Mouse (Mus musculus) midbrain, embryonic 16.5 days (tissue): ENCODE data around the gene Aym1. TPM values are rescaled to one million over a fixed set of nuclear protein-coding genes. Genes with fewer than 3 reads are reported as not detected.
A peak's percentile ranks its signal among the peaks of the same experiment; 100 is the strongest.

Experiments used
- ATAC-seq: fragments of 200-750 bp; cut with Nextera tagmentation; 2 replicates; pipeline ENCODE4 v1.8.0; 2017; ENCODE audit warnings: moderate TSS enrichment
- H3K27ac ChIP-seq: fragments of 300-500 bp; sonication (generic); 2 replicates; pipeline ENCODE4 v1.5.1; 2014; ENCODE audit warnings: mild to moderate bottlenecking, low read length, mixed read lengths
- H3K27me3 ChIP-seq: fragments of 300-500 bp; sonication (generic); 2 replicates; pipeline ENCODE4 v1.6.1; 2014; ENCODE audit warnings: low read depth, low read length, mixed read lengths; ENCODE audit not compliant: control insufficient read depth, insufficient read depth
- H3K36me3 ChIP-seq: fragments of 300-500 bp; sonication (generic); 2 replicates; pipeline ENCODE4 v1.6.1; 2014; ENCODE audit warnings: mild to moderate bottlenecking, low read length, moderate library complexity, mixed read lengths; ENCODE audit not compliant: control insufficient read depth, insufficient read depth
- H3K4me1 ChIP-seq: fragments of 300-500 bp; sonication (generic); 2 replicates; pipeline ENCODE4 v1.6.1; 2014; ENCODE audit warnings: mild to moderate bottlenecking, low read length, mixed read lengths; ENCODE audit not compliant: control insufficient read depth, insufficient read depth
- H3K4me2 ChIP-seq: fragments of 300-500 bp; sonication (generic); 2 replicates; pipeline ENCODE4 v1.6.1; 2014; ENCODE audit warnings: mild to moderate bottlenecking, low read length, mixed read lengths
- H3K4me3 ChIP-seq: fragments of 300-500 bp; sonication (generic); 2 replicates; pipeline ENCODE4 v1.5.1; 2014; ENCODE audit warnings: low read depth, mild to moderate bottlenecking, low read length, moderate library complexity, mixed read lengths
- H3K9ac ChIP-seq: fragments of 300-500 bp; sonication (generic); 2 replicates; pipeline ENCODE4 v1.6.1; 2014; ENCODE audit warnings: low read depth, low read length, mixed read lengths
- H3K9me3 ChIP-seq: fragments of 300-500 bp; sonication (generic); replicated peaks from 2 replicates; pipeline ENCODE4 v1.6.1; 2014; ENCODE audit warnings: mild to moderate bottlenecking, low read length, mixed read lengths; ENCODE audit not compliant: control insufficient read depth, poor library complexity, severe bottlenecking
- WGBS: fragments of 180-500 bp; shearing (Covaris S2); extraction: QIAGEN DNeasy Blood & Tissue Kit; methylation state at CpG from one replicate; pipeline ENCODE4 v1.1.7; 2014; 5-methylcytosine and 5-hydroxymethylcytosine counted together
- polyA plus RNA-seq: library from polyadenylated mRNA; unstranded; fragments of >200 nt; fragmentation: Nextera tagmentation; extraction: Ambion mirVana; gene quantifications from 2 replicates; pipeline ENCODE4 v1.2.1, GENCODE M21; 2015

Aym1 gene
- polyA plus RNA-seq = not detected in 2 replicates

- Histone ChIP-seq H3K27ac (no peak within 1 kb of the TSS), H3K27me3 (peaks cover 3% of the 10 kb centered on the region), H3K9me3 (no peaks in the 10 kb centered on the region), H3K4me1 (peaks cover 9% of the 10 kb centered on the region), H3K36me3 (no peaks in the 10 kb centered on the region), H3K4me3 (no peak within 1 kb of the TSS), H3K9ac (no peak within 1 kb of the TSS), H3K4me2 (no peak within 1 kb of the TSS)
- 0 out of 2 replicates have a peak, but pooled peaks have one; percentile 13 for ATAC-seq
- 30% methylated on average over 3 of the region's 6 CpGs for WGBS
These were observed at the start of gene Aym1 for GRCm38 (mm10) chr5:113357186-113357585. Gene Aym1 (plus strand): TSS chr5:113357294.

- ATAC-seq = no peak
- peak overlapping the region; percentile 94 for H3K9ac ChIP-seq
- no peaks in the 10 kb centered on the region for H3K9me3 ChIP-seq
- peaks cover 45% of the 10 kb centered on the region for H3K4me1 ChIP-seq
- 47% methylated on average over 22 of the region's 22 CpGs for WGBS
- peak overlapping the region; percentile 95 for H3K27ac ChIP-seq
- H3K4me2 ChIP-seq = peak overlapping the region; percentile 82
- H3K4me3 ChIP-seq = peak overlapping the region; percentile 84
- H3K27me3 ChIP-seq = no peaks in the 10 kb centered on the region
- H3K36me3 ChIP-seq = no peaks in the 10 kb centered on the region
These were observed 47.4 kb upstream of the Aym1 start for GRCm38 (mm10) chr5:113309491-113310376.

- H3K9me3 ChIP-seq = no peaks in the 10 kb centered on the region
- H3K27me3 ChIP-seq = no peaks in the 10 kb centered on the region
- H3K9ac ChIP-seq = peak within 1 kb of the TSS; percentile 94
- H3K36me3 ChIP-seq = no peaks in the 10 kb centered on the region
- H3K4me2 ChIP-seq = peak within 1 kb of the TSS; percentile 82
- 2% methylated on average over 52 of the region's 53 CpGs for WGBS
- H3K27ac ChIP-seq = peak within 1 kb of the TSS; percentile 95
- peak; percentile 69 for ATAC-seq
- peak within 1 kb of the TSS; percentile 84 for H3K4me3 ChIP-seq
- H3K4me1 ChIP-seq = peaks cover 40% of the 10 kb centered on the region
These were observed 46.6 kb upstream of the Aym1 start, which contains the start of gene Sgsm1 for GRCm38 (mm10) chr5:113310377-113311003. Gene Sgsm1 (minus strand): TSS chr5:113310786.

- peaks cover 9% of the 10 kb centered on the region for H3K4me1 ChIP-seq
- peak; percentile 19; the same call in 1 of the 2 replicates for ATAC-seq
- peak overlapping the region; percentile 1; the same call in 1 of the 2 replicates for H3K9ac ChIP-seq
- no peaks in the 10 kb centered on the region for H3K27me3 ChIP-seq
- peak overlapping the region; percentile 35; the same call in 1 of the 2 replicates for H3K27ac ChIP-seq
- H3K4me2 ChIP-seq = peak overlapping the region; percentile 41
- 2% methylated on average over 24 of the region's 24 CpGs for whole genome bisulfite sequencing
- no peaks in the 10 kb centered on the region for H3K9me3 ChIP-seq
- no peaks in the 10 kb centered on the region for H3K36me3 ChIP-seq
- H3K4me3 ChIP-seq = no peak overlapping the region
These were observed 43.1 kb upstream of the Aym1 start for GRCm38 (mm10) chr5:113313998-113314397.

- H3K4me3 ChIP-seq = peak overlapping the region; percentile 31
- H3K9ac ChIP-seq = peak overlapping the region; percentile 43; the same call in 1 of the 2 replicates
- 0 out of 2 replicates have a peak, but pooled peaks have one; percentile 56 for ATAC-seq
- WGBS = 3% methylated on average over 38 of the region's 38 CpGs
- H3K9me3 ChIP-seq = peaks cover 11% of the 10 kb centered on the region; the same call in 1 of the 2 replicates
- H3K27ac ChIP-seq = no peak overlapping the region
- peaks cover 7% of the 10 kb centered on the region; the same call in 1 of the 2 replicates for H3K4me1 ChIP-seq
- no peaks in the 10 kb centered on the region for H3K36me3 ChIP-seq
- peaks cover 12% of the 10 kb centered on the region for H3K27me3 ChIP-seq
- peak overlapping the region; percentile 60 for H3K4me2 ChIP-seq
These were observed 33.1 kb upstream of the Aym1 start for GRCm38 (mm10) chr5:113323784-113324638.

DNA sequence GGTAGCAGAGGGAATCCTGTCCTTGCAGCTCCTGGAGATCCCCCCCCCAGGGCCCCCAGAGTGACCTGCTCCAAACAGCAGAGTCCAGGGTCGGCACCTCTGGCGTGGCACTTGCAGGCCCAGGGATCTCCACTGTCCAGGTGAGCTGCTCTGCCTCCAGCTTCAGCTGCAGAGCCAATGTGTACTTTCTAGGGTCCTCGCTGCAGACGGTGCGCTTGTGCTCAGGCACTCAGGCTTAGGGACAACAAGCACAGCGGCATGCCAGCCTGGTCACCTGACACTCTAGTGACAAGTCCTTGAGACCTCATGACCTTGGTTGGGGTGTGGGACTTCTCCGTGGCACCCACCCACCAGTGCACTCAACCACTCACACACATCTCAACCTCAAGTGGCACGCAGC is 27.6 kb upstream of the Aym1 start:
- 0 out of 2 replicates have a peak, but pooled peaks cover 4% of the 10 kb centered on the region for H3K9me3 ChIP-seq
- no peak overlapping the region for H3K4me2 ChIP-seq
- H3K9ac ChIP-seq = no peak overlapping the region
- no peaks in the 10 kb centered on the region; the same call in 1 of the 2 replicates for H3K4me1 ChIP-seq
- no peaks in the 10 kb centered on the region for H3K36me3 ChIP-seq
- no peak overlapping the region for H3K27ac ChIP-seq
- 93% methylated on average over 8 of the region's 8 CpGs for WGBS
- no peak overlapping the region for H3K4me3 ChIP-seq
- H3K27me3 ChIP-seq = peaks cover 23% of the 10 kb centered on the region
- ATAC-seq = no peak

DNA sequence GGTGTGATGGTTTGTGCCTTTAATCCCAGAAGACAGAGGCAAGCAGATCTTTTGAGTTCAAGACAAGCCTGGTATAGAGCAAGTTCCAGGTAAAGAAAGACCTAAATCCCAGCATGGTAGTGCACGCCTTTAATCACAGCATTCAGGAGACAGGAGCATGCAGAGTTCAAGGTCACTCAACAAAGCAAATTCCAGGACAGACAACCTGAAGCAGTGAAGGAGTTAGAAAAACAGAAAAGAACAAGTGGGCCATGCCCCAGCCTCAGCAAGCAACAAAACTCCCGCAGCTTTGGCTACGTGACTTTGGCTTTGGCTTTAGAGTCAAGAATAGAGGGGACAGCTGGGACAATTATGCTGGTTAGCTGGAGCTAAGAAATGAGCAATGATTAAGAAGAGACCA is 26.9 kb upstream of the Aym1 start:
- peaks cover 26% of the 10 kb centered on the region for H3K27me3 ChIP-seq
- ATAC-seq = no peak

GRCm38 (mm10) chr5:113332239-113332638 is 24.9 kb upstream of the Aym1 start:
- H3K36me3 ChIP-seq = no peaks in the 10 kb centered on the region
- H3K4me1 ChIP-seq = peaks cover 4% of the 10 kb centered on the region
- ATAC-seq = no peak
- no peak overlapping the region for H3K4me2 ChIP-seq
- no peak overlapping the region for H3K27ac ChIP-seq
- 0 out of 2 replicates have a peak, but pooled peaks cover 4% of the 10 kb centered on the region for H3K9me3 ChIP-seq
- WGBS = 36% methylated on average over 12 of the region's 12 CpGs
- H3K9ac ChIP-seq = no peak overlapping the region
- no peak overlapping the region for H3K4me3 ChIP-seq
- H3K27me3 ChIP-seq = peaks cover 26% of the 10 kb centered on the region

More for the DNA sequence above, 26.9 kb upstream of the Aym1 start:
- no peak overlapping the region for H3K9ac ChIP-seq
- 83% methylated on average over 3 of the region's 3 CpGs for WGBS
- H3K27ac ChIP-seq = no peak overlapping the region
- no peak overlapping the region for H3K4me2 ChIP-seq
- 0 out of 2 replicates have a peak, but pooled peaks cover 4% of the 10 kb centered on the region for H3K9me3 ChIP-seq
- H3K4me1 ChIP-seq = no peaks in the 10 kb centered on the region
- no peak overlapping the region for H3K4me3 ChIP-seq
- H3K36me3 ChIP-seq = no peaks in the 10 kb centered on the region
